Mouse (Mus musculus): ENCODE measurements around the gene Gng7.

Gng7 gene

DNA sequence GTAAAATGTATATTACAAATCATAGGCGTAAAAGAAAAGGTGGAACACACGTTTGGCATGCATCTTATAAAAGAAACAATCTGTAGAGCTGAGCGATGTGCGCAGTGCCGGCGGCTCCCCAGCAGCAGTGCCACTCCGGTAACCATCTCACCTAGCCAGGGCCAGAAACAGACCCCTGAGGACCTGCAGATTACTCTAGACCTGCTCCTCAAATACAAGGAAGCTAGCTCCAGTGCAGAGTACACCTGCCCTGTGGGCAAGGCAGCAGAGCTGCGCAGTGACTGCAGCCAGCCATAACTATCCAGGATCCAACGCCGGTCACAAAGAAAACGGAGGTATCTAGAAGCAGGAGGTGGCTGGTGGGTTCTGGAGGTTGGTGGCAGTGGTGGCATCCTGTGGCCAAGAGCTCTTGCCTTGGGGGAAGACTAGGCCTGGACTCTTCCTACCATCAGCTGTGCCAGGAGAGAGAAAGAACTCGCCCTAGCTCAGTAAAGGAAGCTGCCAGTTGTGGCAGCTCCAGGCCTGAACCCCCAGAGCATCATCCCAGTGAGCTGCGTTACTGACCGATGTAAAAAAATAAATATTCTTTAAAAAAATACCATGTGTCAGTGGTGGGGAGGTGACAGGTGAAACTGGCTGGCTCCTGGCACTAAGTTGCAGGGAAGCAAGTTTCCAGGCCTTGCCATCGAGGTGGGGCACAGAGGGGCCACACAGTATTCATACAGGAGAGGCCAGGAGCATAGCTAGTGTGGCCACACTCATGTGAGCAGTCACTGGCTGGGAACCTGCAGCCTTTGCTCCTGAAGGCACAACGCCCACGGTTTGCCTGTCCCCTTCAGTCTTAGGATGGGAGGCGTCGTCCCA, 113.1 kb downstream of the Gng7 start:
- DNase-seq (ENCODE audit: low read depth, low spot score) = no peak

- DNase-seq (ENCODE audit: low read depth, low spot score) = peak; percentile 100
Measured at GRCm38 (mm10) chr10:80900318-80901247, 114.2 kb downstream of the Gng7 start, which contains the start of gene Timm13. Gene Timm13 (minus strand): TSS chr10:80900969.

GRCm38 (mm10) chr10:80899591-80900317, 115.0 kb downstream of the Gng7 start:
- DNase-seq (ENCODE audit: low read depth, low spot score) = peak; percentile 21

DNA sequence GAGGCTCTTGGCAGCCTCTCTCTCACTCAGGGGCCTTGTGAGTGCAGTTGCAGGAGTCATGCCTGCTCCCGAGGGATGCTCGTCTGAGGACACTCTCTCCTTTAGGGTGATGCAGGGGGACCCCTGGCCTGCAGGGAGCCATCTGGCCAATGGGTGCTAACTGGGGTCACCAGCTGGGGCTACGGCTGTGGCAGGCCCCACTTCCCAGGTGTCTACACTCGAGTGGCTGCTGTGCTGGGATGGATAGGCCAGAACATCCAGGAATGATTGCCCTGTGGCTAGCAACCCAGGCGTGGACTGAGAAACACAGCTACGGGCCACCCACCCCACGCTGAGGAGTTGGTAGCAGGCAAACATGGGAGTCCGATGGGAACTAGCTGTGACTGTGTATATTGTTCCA, 115.7 kb downstream of the Gng7 start:
- DNase-seq (ENCODE audit: low read depth, low spot score) = no peak

All from skeletal muscle tissue, adult 2 months (tissue).